Mouse (Mus musculus): ENCODE measurements around the gene Phc3. TPM values are rescaled to one million over a fixed set of nuclear protein-coding genes. Genes with fewer than 3 reads are reported as not detected.
"Not testable (repeated sequence)": the region's sequence is repeated elsewhere in the genome, so short reads cannot be mapped to it uniquely, and the experiment has no call there.

Gene Phc3
- total RNA-seq, 2 experiments from 2014 or later: 14.1 to 33.7 TPM

DNA sequence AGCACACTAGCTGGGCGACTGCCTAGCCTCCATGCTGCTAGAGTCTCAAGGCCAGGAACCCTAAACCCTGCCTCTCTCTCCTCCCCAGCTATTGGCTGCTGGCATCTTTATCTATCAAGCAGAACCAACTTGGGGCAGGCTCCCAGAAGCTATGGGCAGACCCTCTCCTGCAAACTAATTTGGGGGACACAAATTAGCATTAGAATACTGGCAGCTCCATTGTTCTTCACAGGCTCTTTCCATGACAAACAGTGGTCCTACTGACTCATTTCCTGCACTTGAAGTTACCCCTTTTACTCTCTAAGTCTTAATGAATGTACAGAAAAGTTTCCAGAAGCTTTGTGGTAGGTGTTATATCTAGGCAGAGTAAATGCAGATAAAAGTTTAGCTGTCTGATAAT is 80.2 kb downstream of the Phc3 start:
- ATAC-seq (replicated peaks; ENCODE audit: poor library complexity, severe bottlenecking): no peak

DNA sequence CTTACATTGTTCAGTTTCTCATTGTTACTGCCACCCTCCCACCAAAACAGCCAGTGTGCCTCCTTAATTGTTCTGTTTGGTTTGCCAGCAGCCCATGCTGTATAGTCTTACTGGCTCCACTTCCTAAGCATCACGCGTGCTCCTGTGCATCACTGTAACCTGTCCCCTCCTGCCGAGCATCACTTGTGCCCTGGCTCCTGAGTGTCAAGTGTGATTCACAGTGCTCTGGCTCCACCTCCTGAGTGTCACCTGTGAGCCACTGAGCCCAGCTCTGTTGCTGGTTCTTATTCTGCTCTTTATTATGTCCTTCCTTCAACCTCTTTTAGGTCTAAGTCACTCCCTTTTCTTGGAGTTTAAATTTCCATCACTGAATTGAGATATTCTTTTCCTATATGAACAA is 81.8 kb downstream of the Phc3 start:
- ATAC-seq (replicated peaks; ENCODE audit: poor library complexity, severe bottlenecking): no peak

GRCm38 (mm10) chr3:30876709-30877108 is 92.5 kb downstream of the Phc3 start:
- ATAC-seq (replicated peaks; ENCODE audit: poor library complexity, severe bottlenecking): no peak; the same call in 1 of the 2 replicates

GRCm38 (mm10) chr3:30869995-30870394 is 99.2 kb downstream of the Phc3 start:
- ATAC-seq (replicated peaks; ENCODE audit: poor library complexity, severe bottlenecking): no peak

DNA sequence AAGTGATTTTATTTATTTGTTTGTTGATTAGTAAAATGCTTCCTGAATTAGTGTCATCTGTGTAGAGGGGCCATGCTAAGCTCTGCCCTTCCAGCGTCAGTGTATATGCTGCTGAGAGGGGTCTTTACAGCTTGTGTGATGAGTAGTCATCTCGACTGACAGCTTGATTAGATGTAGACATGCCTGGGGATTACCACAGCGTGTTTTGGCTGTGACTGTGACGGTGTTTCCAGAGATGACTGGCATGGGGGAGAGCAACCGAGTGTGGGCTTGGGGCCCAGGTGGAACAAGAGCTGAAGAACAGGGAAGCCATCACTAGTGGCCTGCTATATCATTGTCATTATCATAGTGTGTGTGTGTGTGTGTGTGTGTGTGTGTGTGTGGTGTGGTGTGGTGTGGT is 100.6 kb downstream of the Phc3 start:
- ATAC-seq (replicated peaks; ENCODE audit: poor library complexity, severe bottlenecking): no peak

DNA sequence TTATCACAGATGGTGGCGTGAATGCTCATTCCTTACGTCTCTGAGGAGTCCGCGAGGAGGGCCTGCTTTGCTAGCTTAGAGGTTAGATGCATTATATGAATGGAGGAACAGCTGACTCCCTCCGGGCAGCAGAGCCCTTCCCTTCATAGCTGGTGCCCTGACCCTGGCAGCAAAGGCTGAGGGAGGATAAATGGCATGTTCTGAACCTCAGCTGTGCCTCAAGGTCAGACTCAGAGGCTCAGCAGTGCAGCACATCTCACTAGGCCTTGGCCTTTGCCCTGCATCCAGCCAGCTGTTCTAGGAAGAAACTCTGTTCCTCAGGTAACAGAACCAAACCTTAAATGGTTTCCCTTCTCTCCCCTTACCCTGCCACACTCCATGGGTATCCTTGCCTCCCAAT is 101.0 kb downstream of the Phc3 start:
- ATAC-seq (replicated peaks; ENCODE audit: poor library complexity, severe bottlenecking): no peak

GRCm38 (mm10) chr3:30864640-30865039 is 104.6 kb downstream of the Phc3 start:
- peak; percentile 74 for ATAC-seq (replicated peaks; ENCODE audit: poor library complexity, severe bottlenecking)

- peak; percentile 13 for ATAC-seq (replicated peaks; ENCODE audit: poor library complexity, severe bottlenecking)
Observed at GRCm38 (mm10) chr3:30863712-30864435, 105.3 kb downstream of the Phc3 start.

- ATAC-seq (replicated peaks; ENCODE audit: poor library complexity, severe bottlenecking): peak; percentile 66
Observed at GRCm38 (mm10) chr3:30860705-30861104, 108.5 kb downstream of the Phc3 start.

- ATAC-seq (replicated peaks; ENCODE audit: poor library complexity, severe bottlenecking): not testable (repeated sequence)
Observed at GRCm38 (mm10) chr3:30859599-30859998, 109.6 kb downstream of the Phc3 start.

GRCm38 (mm10) chr3:30855604-30856458 is 113.4 kb downstream of the Phc3 start, which contains the start of gene Gpr160:
Gpr160 (plus strand) TSS chr3:30855950.
- ATAC-seq (replicated peaks; ENCODE audit: poor library complexity, severe bottlenecking): peak; percentile 71

DNA sequence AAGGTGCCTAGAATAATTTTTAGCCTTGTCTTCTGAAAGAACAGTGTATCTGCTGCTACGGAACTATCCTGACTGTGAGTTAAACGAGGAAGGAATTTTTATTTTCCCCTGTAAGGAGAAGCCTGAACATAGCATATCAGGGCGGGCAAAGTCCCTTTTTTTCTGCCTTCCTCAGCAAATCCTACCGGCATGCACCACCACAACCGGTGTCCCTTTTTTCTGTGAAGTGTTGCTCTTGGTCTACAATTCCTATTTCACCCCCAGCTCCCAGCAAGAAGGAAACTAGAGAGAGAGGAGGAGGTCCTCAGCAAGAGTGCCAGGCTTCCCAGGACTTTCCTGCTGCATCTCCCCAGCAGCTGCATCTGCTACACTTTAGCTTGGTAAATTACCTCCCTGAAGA is 115.6 kb downstream of the Phc3 start:
- no peak for ATAC-seq (replicated peaks; ENCODE audit: poor library complexity, severe bottlenecking)

GRCm38 (mm10) chr3:30851422-30851821 is 117.8 kb downstream of the Phc3 start:
- ATAC-seq (replicated peaks; ENCODE audit: poor library complexity, severe bottlenecking): no peak

Other genes with a start within 250 kb of the Phc3 start
- gene Samd7, start 223.1 kb downstream of the Phc3 start, total RNA-seq (2014; fragmentation: Nextera tagmentation): not detected in 2 replicates
- not detected in 2 replicates for gene Samd7, start 223.1 kb downstream of the Phc3 start, total RNA-seq (2017)
- 55.9 and 87.3 TPM in 2 replicates for gene Sec62, start 176.5 kb downstream of the Phc3 start, total RNA-seq (2014; fragmentation: Nextera tagmentation)
- 98.6 and 99.8 TPM in 2 replicates for gene Sec62, start 176.5 kb downstream of the Phc3 start, total RNA-seq (2017)
- gene Gpr160, start 113.5 kb downstream of the Phc3 start, total RNA-seq (2014; fragmentation: Nextera tagmentation): 62.9 and 64.4 TPM in 2 replicates
- 50.5 and 70.7 TPM in 2 replicates for gene Gpr160, start 113.5 kb downstream of the Phc3 start, total RNA-seq (2017)
- 12.8 and 22.5 TPM in 2 replicates for gene Prkci, start 26.3 kb upstream of the Phc3 start, total RNA-seq (2014; fragmentation: Nextera tagmentation)
- 16.0 and 19.6 TPM in 2 replicates for gene Prkci, start 26.3 kb upstream of the Phc3 start, total RNA-seq (2017)
- 5.0 and 7.4 TPM in 2 replicates for gene Skil, start 125.6 kb upstream of the Phc3 start, total RNA-seq (2014; fragmentation: Nextera tagmentation)
- 9.2 and 10.5 TPM in 2 replicates for gene Skil, start 125.6 kb upstream of the Phc3 start, total RNA-seq (2017)
- gene Cldn11, start 180.5 kb upstream of the Phc3 start, total RNA-seq (2014; fragmentation: Nextera tagmentation): not detected in 2 replicates
- gene Cldn11, start 180.5 kb upstream of the Phc3 start, total RNA-seq (2017): not detected in 2 replicates